Mouse (Mus musculus) heart, embryonic 15.5 days (tissue): ENCODE measurements around the gene Asic4. TPM values are rescaled to one million over a fixed set of nuclear protein-coding genes. Genes with fewer than 3 reads are reported as not detected.

Experiments used
- ATAC-seq: fragments of 200-750 bp; cut with Nextera tagmentation; replicated peaks from 2 replicates; pipeline ENCODE4 v1.8.0; 2017; ENCODE audit warnings: low read depth, moderate TSS enrichment; ENCODE audit not compliant: insufficient number of reproducible peaks, insufficient read depth, low FRiP score
- H3K27ac ChIP-seq: fragments of 300-500 bp; sonication (generic); 2 replicates; pipeline ENCODE4 v1.5.1; 2015; ENCODE audit warnings: mild to moderate bottlenecking, inconsistent platforms
- H3K27me3 ChIP-seq: fragments of 300-500 bp; sonication (generic); 2 replicates; pipeline ENCODE4 v1.6.1; 2015; ENCODE audit warnings: inconsistent platforms
- H3K36me3 ChIP-seq: fragments of 300-500 bp; sonication (generic); 2 replicates; pipeline ENCODE4 v1.6.1; 2015; ENCODE audit warnings: mild to moderate bottlenecking, inconsistent platforms
- H3K4me1 ChIP-seq: fragments of 300-500 bp; sonication (generic); replicated peaks from 2 replicates; pipeline ENCODE4 v1.6.1; 2015; ENCODE audit warnings: inconsistent platforms
- H3K4me2 ChIP-seq: fragments of 300-500 bp; sonication (generic); 2 replicates; pipeline ENCODE4 v1.6.1; 2015; ENCODE audit warnings: inconsistent platforms, mild to moderate bottlenecking, moderate library complexity
- H3K4me3 ChIP-seq: fragments of 300-500 bp; sonication (generic); 2 replicates; pipeline ENCODE4 v1.5.1; 2015; ENCODE audit warnings: mild to moderate bottlenecking, inconsistent platforms
- H3K9ac ChIP-seq: fragments of 300-500 bp; sonication (generic); 2 replicates; pipeline ENCODE4 v1.6.1; 2015; ENCODE audit warnings: mild to moderate bottlenecking, inconsistent platforms
- H3K9me3 ChIP-seq: fragments of 300-500 bp; sonication (generic); replicated peaks from 2 replicates; pipeline ENCODE4 v1.6.1; 2016; ENCODE audit warnings: inconsistent platforms
- WGBS: fragments of 180-500 bp; shearing (Covaris S2); methylation state at CpG from one replicate; pipeline ENCODE4 v1.1.7; 2015; ENCODE audit warnings: mixed read lengths; 5-methylcytosine and 5-hydroxymethylcytosine counted together
- polyA plus RNA-seq: library from polyadenylated mRNA; unstranded; fragments of >200 nt; fragmentation: Nextera tagmentation; extraction: Ambion mirVana; gene quantifications from 2 replicates; pipeline ENCODE4 v1.2.1, GENCODE M21; 2015

Gene Asic4
- polyA plus RNA-seq, 1 experiment from 2014 or later = 0.40 TPM

GRCm38 (mm10) chr1:75455948-75456347 is 5.7 kb downstream of the Asic4 start:
- no peak for ATAC-seq
- Histone ChIP-seq H3K9ac (no peak overlapping the region), H3K36me3 (no peaks in the 10 kb centered on the region), H3K4me2 (no peak overlapping the region), H3K4me3 (no peak overlapping the region), H3K9me3 (no peaks in the 10 kb centered on the region), H3K27ac (no peak overlapping the region), H3K27me3 (peaks cover 75% of the 10 kb centered on the region), H3K4me1 (peaks cover 28% of the 10 kb centered on the region)
- WGBS = 46% methylated on average over 5 of the region's 5 CpGs

GRCm38 (mm10) chr1:75456746-75457564 is 6.7 kb downstream of the Asic4 start:
- Histone ChIP-seq H3K4me1 (peaks cover 26% of the 10 kb centered on the region), H3K27ac (no peak overlapping the region), H3K9me3 (no peaks in the 10 kb centered on the region), H3K27me3 (peaks cover 65% of the 10 kb centered on the region), H3K4me2 (no peak overlapping the region), H3K9ac (no peak overlapping the region), H3K4me3 (no peak overlapping the region), H3K36me3 (no peaks in the 10 kb centered on the region)
- no peak for ATAC-seq
- WGBS = 15% methylated on average over 13 of the region's 14 CpGs

- ATAC-seq = no peak
- peak overlapping the region; percentile 60; the same call in 1 of the 2 replicates for H3K27ac ChIP-seq
- peaks cover 58% of the 10 kb centered on the region for H3K27me3 ChIP-seq
- H3K4me3 ChIP-seq = no peak overlapping the region
- peak overlapping the region; percentile 71 for H3K4me2 ChIP-seq
- H3K36me3 ChIP-seq = no peaks in the 10 kb centered on the region
- H3K4me1 ChIP-seq = peaks cover 26% of the 10 kb centered on the region
- H3K9me3 ChIP-seq = no peaks in the 10 kb centered on the region
- no peak overlapping the region for H3K9ac ChIP-seq
- WGBS = 4% methylated on average over 8 of the region's 10 CpGs
These were observed 7.4 kb downstream of the Asic4 start for GRCm38 (mm10) chr1:75457710-75458024.

GRCm38 (mm10) chr1:75458025-75458788 is 8.0 kb downstream of the Asic4 start:
- Histone ChIP-seq H3K4me1 (peaks cover 28% of the 10 kb centered on the region), H3K27me3 (peaks cover 53% of the 10 kb centered on the region), H3K4me3 (peak overlapping the region; percentile 45), H3K4me2 (peak overlapping the region; percentile 71), H3K9me3 (no peaks in the 10 kb centered on the region), H3K9ac (peak overlapping the region; percentile 47), H3K27ac (peak overlapping the region; percentile 60), H3K36me3 (no peaks in the 10 kb centered on the region)
- WGBS = 2% methylated on average over 42 of the region's 42 CpGs
- peak; percentile 74 for ATAC-seq

- Histone ChIP-seq H3K27me3 (peaks cover 54% of the 10 kb centered on the region), H3K4me2 (peak overlapping the region; percentile 71), H3K9me3 (no peaks in the 10 kb centered on the region), H3K4me1 (peaks cover 35% of the 10 kb centered on the region), H3K27ac (peak overlapping the region; percentile 60), H3K36me3 (no peaks in the 10 kb centered on the region), H3K4me3 (peak overlapping the region; percentile 45), H3K9ac (peak overlapping the region; percentile 47; the same call in 1 of the 2 replicates)
- WGBS = 12% methylated on average over 23 of the region's 23 CpGs
- ATAC-seq = no peak
These were observed 8.8 kb downstream of the Asic4 start for GRCm38 (mm10) chr1:75458789-75459684.

- 34% methylated on average over 7 of the region's 7 CpGs for WGBS
- no peaks in the 10 kb centered on the region for H3K36me3 ChIP-seq
- peaks cover 55% of the 10 kb centered on the region for H3K27me3 ChIP-seq
- H3K9ac ChIP-seq = no peak overlapping the region
- H3K9me3 ChIP-seq = no peaks in the 10 kb centered on the region
- no peak overlapping the region for H3K4me3 ChIP-seq
- peaks cover 40% of the 10 kb centered on the region for H3K4me1 ChIP-seq
- H3K4me2 ChIP-seq = no peak overlapping the region
- H3K27ac ChIP-seq = no peak overlapping the region
- no peak for ATAC-seq
These were observed 10.1 kb downstream of the Asic4 start for GRCm38 (mm10) chr1:75460297-75460696.

GRCm38 (mm10) chr1:75462636-75463035 is 12.4 kb downstream of the Asic4 start:
- Histone ChIP-seq H3K27me3 (peaks cover 47% of the 10 kb centered on the region), H3K9ac (no peak overlapping the region), H3K4me1 (peaks cover 38% of the 10 kb centered on the region), H3K4me2 (no peak overlapping the region), H3K27ac (no peak overlapping the region), H3K9me3 (no peaks in the 10 kb centered on the region), H3K36me3 (no peaks in the 10 kb centered on the region), H3K4me3 (no peak overlapping the region)
- no peak for ATAC-seq
- 45% methylated on average over 1 of the region's 1 CpGs for WGBS

- no peak for ATAC-seq
- Histone ChIP-seq H3K9me3 (no peaks in the 10 kb centered on the region), H3K4me2 (no peak overlapping the region), H3K27ac (no peak overlapping the region), H3K27me3 (peaks cover 45% of the 10 kb centered on the region), H3K36me3 (no peaks in the 10 kb centered on the region), H3K4me1 (peaks cover 27% of the 10 kb centered on the region), H3K4me3 (no peak overlapping the region), H3K9ac (0 out of 2 replicates have a peak overlapping the region, but pooled peaks have one; percentile 21)
- WGBS = 56% methylated on average over 5 of the region's 5 CpGs
These were observed 13.5 kb downstream of the Asic4 start for GRCm38 (mm10) chr1:75463652-75464204.

- H3K27me3 ChIP-seq = peaks cover 75% of the 10 kb centered on the region
- no peak overlapping the region for H3K4me3 ChIP-seq
- peaks cover 20% of the 10 kb centered on the region for H3K4me1 ChIP-seq
- no peaks in the 10 kb centered on the region for H3K9me3 ChIP-seq
- whole genome bisulfite sequencing = 8% methylated on average over 14 of the region's 14 CpGs
- no peaks in the 10 kb centered on the region for H3K36me3 ChIP-seq
- H3K9ac ChIP-seq = peak overlapping the region; percentile 38; the same call in 1 of the 2 replicates
- ATAC-seq = peak; percentile 50; the same call in 1 of the 2 replicates
- H3K27ac ChIP-seq = no peak overlapping the region
- H3K4me2 ChIP-seq = peak overlapping the region; percentile 20; the same call in 1 of the 2 replicates
These were observed 17.1 kb downstream of the Asic4 start for GRCm38 (mm10) chr1:75467215-75467927.

- peaks cover 79% of the 10 kb centered on the region for H3K27me3 ChIP-seq
- ATAC-seq = no peak
- 74% methylated on average over 17 of the region's 17 CpGs for WGBS
These were observed 19.1 kb downstream of the Asic4 start for GRCm38 (mm10) chr1:75469287-75469825.

More at GRCm38 (mm10) chr1:75469287-75469825, 19.1 kb downstream of the Asic4 start:
- Histone ChIP-seq H3K27ac (no peak overlapping the region), H3K36me3 (peaks cover 3% of the 10 kb centered on the region), H3K4me3 (no peak overlapping the region), H3K9ac (no peak overlapping the region), H3K4me1 (peaks cover 7% of the 10 kb centered on the region), H3K9me3 (no peaks in the 10 kb centered on the region), H3K4me2 (no peak overlapping the region)
